Comparison of ENCODE assay signal across 22 mouse cellular contexts in genomic region chr1:95493004-95493403, GRCm38 (mm10).
DNase-seq lines count a peak whose midpoint lies in the region; ATAC-seq lines count a peak whose summit lies in the region.
"Had no signal": no experiment of that assay in that cellular context is flagged by ENCODE, and none has a peak within 500 bp of the region (broad histone marks: within the 10 kb centered on the region; RNA-seq: fewer than 3 reads in every experiment).

No protein-coding gene starts in this region.

- intact Hi-C loops in gastrocnemius, postnatal 14 days (cut with DNase I; ENCODE audit: low total_unique reads) = no loop called here

- ATAC-seq in common myeloid progenitor, adult 5-6 weeks (replicated peaks; ENCODE audit: low read depth, poor library complexity, severe bottlenecking) = peak; percentile 65
- peak; percentile 44 for ATAC-seq in megakaryocyte progenitor cell, adult 5-6 weeks (replicated peaks; ENCODE audit: poor library complexity)
- ATAC-seq: activated CD4-positive, CD25-positive, alpha-beta regulatory T cell, adult 4 months; CD4-positive, CD25-positive, alpha-beta regulatory T cell, adult 4 months; forebrain, embryonic 14.5 days; forebrain, postnatal 0 days; hindbrain, postnatal 0 days; inflammation-experienced regulatory T-cells, adult 6 months had no signal

- peak; percentile 16 to 19 for DNase-seq in B cell, adult 2 months
- DNase-seq in spleen, postnatal 10 days (ENCODE audit: low spot score in 2 of 2) = no peak
- no peak for DNase-seq in gastrocnemius, postnatal 14 days
- DNase-seq in kidney, adult 8-10 months = no peak
- no peak for DNase-seq in right cerebral cortex, postnatal 10 days (ENCODE audit: low spot score in 2 of 2)
- DNase-seq: adrenal gland, adult 8-10 months; adrenal gland, postnatal 25 days; cerebellum, adult 18-20 months; cerebellum, adult 9-10 months; forebrain, postnatal 0 days; gastrocnemius, adult 2 months; gastrocnemius, postnatal 25 days; heart, adult 2 months; heart, postnatal 14 days; heart, postnatal 4 days had no signal

Comparison
In these comparisons a context has a peak if more than half of its experiments do, and no peak if none do; other contexts are left out.
1. DNase-seq: peak in B cell, adult 2 months (2 of 2); none in spleen, postnatal 10 days (0 of 2), gastrocnemius, postnatal 14 days (single experiment), kidney, adult 8-10 months (0 of 2) and right cerebral cortex, postnatal 10 days (0 of 2).